Mouse (Mus musculus) kidney, adult 2 months (tissue): Measurements from ENCODE around the gene Gm17067.
"Not testable (repeated sequence)": the region's sequence is repeated elsewhere in the genome, so short reads cannot be mapped to it uniquely, and the experiment has no call there.

Source experiments
- CTCF ChIP-seq: fragments of 200-500 bp; conservative IDR thresholded peaks from 2 replicates; pipeline ENCODE4 v1.5.1; 2011; ENCODE audit warnings: low read depth, mild to moderate bottlenecking, control low read depth, low read length, moderate library complexity, mixed read lengths; ENCODE audit not compliant: insufficient read depth, insufficient read length
- POLR2A ChIP-seq: fragments of 200-500 bp; IDR thresholded peaks from one replicate; pipeline ENCODE4 v1.6.1; 2011; ENCODE audit warnings: low read depth, low read length, control low read depth

- not testable (repeated sequence) for TF ChIP-seq CTCF, POLR2A
Observed at GRCm38 (mm10) chr7:42660140-42660539, 66.7 kb downstream of the Gm17067 start.
